ENCODE assay signal across 23 mouse cellular contexts in the genomic region with DNA sequence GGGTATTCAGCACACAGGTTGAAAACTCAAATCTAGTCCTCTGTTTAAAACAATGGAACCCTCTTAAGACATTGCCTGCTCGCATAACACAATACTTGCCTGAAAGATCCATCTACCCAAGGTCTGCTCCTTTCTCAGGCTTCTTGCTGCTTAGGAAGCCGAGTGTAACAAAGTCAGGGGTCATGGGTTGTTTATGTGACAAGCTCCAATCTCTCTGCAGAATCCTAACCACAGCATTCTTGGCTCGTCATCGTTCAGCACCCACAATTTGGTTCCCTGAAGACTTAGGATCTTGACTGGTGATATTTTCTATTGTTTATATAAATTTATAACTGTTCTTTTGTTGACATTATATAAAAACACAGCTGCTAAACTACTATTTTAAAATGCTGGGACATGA. TPM values are rescaled to one million over a fixed set of nuclear protein-coding genes. Genes with fewer than 3 reads are reported as not detected.
DNase-seq lines count a peak whose midpoint lies in the region; ATAC-seq and TF ChIP-seq lines count a peak whose summit lies in the region.
"Had no signal": no experiment of that assay in that cellular context is flagged by ENCODE, and none has a peak within 500 bp of the region (broad histone marks: within the 10 kb centered on the region; RNA-seq: fewer than 3 reads in every experiment).

No protein-coding gene starts in this region.

- H3K9ac ChIP-seq in kidney, embryonic 15.5 days: no peak overlapping the region
- H3K9ac ChIP-seq in stomach, embryonic 15.5 days: no peak overlapping the region
- no peak overlapping the region for H3K9ac ChIP-seq in stomach, postnatal 0 days (ENCODE audit: low read length)
- H3K9ac ChIP-seq: embryonic facial prominence, embryonic 13.5 days; hindbrain, embryonic 13.5 days; liver, embryonic 12.5 days had no signal

- ATAC-seq in kidney, embryonic 15.5 days (replicated peaks; ENCODE audit: low FRiP score): no peak
- 0 out of 2 replicates have a peak, but pooled peaks have one; percentile 8 for ATAC-seq in stomach, embryonic 15.5 days (ENCODE audit: insufficient read depth, low FRiP score, low read depth)
- no peak for ATAC-seq in stomach, postnatal 0 days (ENCODE audit: low FRiP score, low TSS enrichment)
- ATAC-seq: CD4-positive, CD25-positive, alpha-beta regulatory T cell, adult 4 months; liver, embryonic 12.5 days had no signal

- H3K36me3 ChIP-seq in kidney, embryonic 15.5 days: no peaks in the 10 kb centered on the region
- no peaks in the 10 kb centered on the region for H3K36me3 ChIP-seq in stomach, embryonic 15.5 days
- H3K36me3 ChIP-seq in stomach, postnatal 0 days (ENCODE audit: control insufficient read depth, insufficient read depth, low read length): no peaks in the 10 kb centered on the region
- H3K36me3 ChIP-seq: embryonic facial prominence, embryonic 13.5 days; G1E; heart, embryonic 10.5 days; hindbrain, embryonic 13.5 days; liver, embryonic 12.5 days had no signal

- 52% methylated on average over 4 of the region's 4 CpGs for WGBS in kidney, embryonic 15.5 days
- WGBS in stomach, embryonic 15.5 days: 35% methylated on average over 4 of the region's 4 CpGs
- 44% methylated on average over 4 of the region's 4 CpGs for WGBS in stomach, postnatal 0 days

- no peak for TF ChIP-seq EP300 in stomach, postnatal 0 days (optimal IDR thresholded peaks at IDR 0.05)

- no peaks in the 10 kb centered on the region for H3K9me3 ChIP-seq in kidney, embryonic 15.5 days (replicated peaks)
- H3K9me3 ChIP-seq in stomach, embryonic 15.5 days: no peaks in the 10 kb centered on the region
- no peaks in the 10 kb centered on the region for H3K9me3 ChIP-seq in stomach, postnatal 0 days (ENCODE audit: control insufficient read depth, low read length)
- H3K9me3 ChIP-seq: embryonic facial prominence, embryonic 13.5 days; G1E; heart, embryonic 10.5 days; hindbrain, embryonic 13.5 days; liver, embryonic 12.5 days had no signal

- H3K27ac ChIP-seq in kidney, embryonic 15.5 days: no peak overlapping the region
- H3K27ac ChIP-seq in stomach, embryonic 15.5 days: 0 out of 2 replicates have a peak overlapping the region, but pooled peaks have one; percentile 35
- H3K27ac ChIP-seq in stomach, postnatal 0 days (replicated peaks): no peak overlapping the region
- H3K27ac ChIP-seq: embryonic facial prominence, embryonic 13.5 days; heart, embryonic 10.5 days; hindbrain, embryonic 13.5 days; layer of hippocampus, adult 2 months; liver, embryonic 12.5 days; macrophage had no signal

- no peak for TF ChIP-seq CTCF in stomach, postnatal 0 days (IDR thresholded peaks at IDR 0.05; ENCODE audit: low read depth)

- peak; percentile 45 for DNase-seq in kidney, postnatal 10 days
- DNase-seq in stomach, postnatal 0 days (ENCODE audit: low spot score): no peak
- DNase-seq in fibroblast of lung, adult 2 months (ENCODE audit: low read depth): peak; percentile 17
- no peak for DNase-seq in embryo, embryonic 10 days (ENCODE audit: low spot score)
- no peak for DNase-seq in spleen, postnatal 36 days (ENCODE audit: low spot score in 2 of 2)
- DNase-seq in thymus, postnatal 14 days: no peak
- DNase-seq: adrenal gland, postnatal 25 days; cerebellum, adult 18-20 months; gastrocnemius, postnatal 25 days; heart, postnatal 10 days; left cerebral cortex, postnatal 4 days; midbrain, embryonic 14.5 days; thymus, postnatal 25 days had no signal

- H3K4me2 ChIP-seq in kidney, embryonic 15.5 days: no peak overlapping the region
- H3K4me2 ChIP-seq in stomach, embryonic 15.5 days: no peak overlapping the region
- no peak overlapping the region for H3K4me2 ChIP-seq in stomach, postnatal 0 days (replicated peaks; ENCODE audit: low read depth)
- H3K4me2 ChIP-seq: embryonic facial prominence, embryonic 13.5 days; hindbrain, embryonic 13.5 days; liver, embryonic 12.5 days had no signal

- H3K27me3 ChIP-seq in kidney, embryonic 15.5 days: no peaks in the 10 kb centered on the region
- H3K27me3 ChIP-seq in stomach, embryonic 15.5 days (replicated peaks): no peaks in the 10 kb centered on the region
- no peaks in the 10 kb centered on the region for H3K27me3 ChIP-seq in stomach, postnatal 0 days (ENCODE audit: control insufficient read depth, insufficient read depth, low read length)
- H3K27me3 ChIP-seq: embryonic facial prominence, embryonic 13.5 days; hindbrain, embryonic 13.5 days; liver, embryonic 12.5 days had no signal

- H3K4me3 ChIP-seq in kidney, embryonic 15.5 days (replicated peaks): no peak overlapping the region
- H3K4me3 ChIP-seq in stomach, embryonic 15.5 days (replicated peaks): no peak overlapping the region
- H3K4me3 ChIP-seq in stomach, postnatal 0 days (ENCODE audit: low read depth, low read length): no peak overlapping the region
- H3K4me3 ChIP-seq: embryonic facial prominence, embryonic 13.5 days; heart, embryonic 10.5 days; hindbrain, embryonic 13.5 days; layer of hippocampus, adult 2 months; liver, embryonic 12.5 days had no signal

- H3K4me1 ChIP-seq in kidney, embryonic 15.5 days: peaks cover 11% of the 10 kb centered on the region
- peaks cover 14% of the 10 kb centered on the region for H3K4me1 ChIP-seq in stomach, embryonic 15.5 days
- no peaks in the 10 kb centered on the region for H3K4me1 ChIP-seq in stomach, postnatal 0 days (replicated peaks; ENCODE audit: control insufficient read depth, insufficient read depth)
- H3K4me1 ChIP-seq: hindbrain, embryonic 13.5 days had no signal

RNA-seq across cellular contexts. Expression of gene Plac8, which starts 32.0 kb away (rescaled TPM):
- polyA plus RNA-seq in kidney, embryonic 15.5 days (2015; fragmentation: Nextera tagmentation; extraction: Ambion mirVana): 89.5 and 101 TPM in 2 replicates
- polyA plus RNA-seq in stomach, embryonic 15.5 days (2015; fragmentation: Nextera tagmentation; extraction: Ambion mirVana): 209 and 223 TPM in 2 replicates
- polyA plus RNA-seq in stomach, postnatal 0 days (2015; fragmentation: Nextera tagmentation; extraction: Ambion mirVana): 379 and 398 TPM in 2 replicates

Comparison
In these comparisons a context has a peak if more than half of its experiments do, and no peak if none do; other contexts are left out.
1. DNase-seq: peak in kidney, postnatal 10 days (single experiment) and fibroblast of lung, adult 2 months (single experiment); none in stomach, postnatal 0 days (single experiment), embryo, embryonic 10 days (single experiment), spleen, postnatal 36 days (0 of 2) and thymus, postnatal 14 days (single experiment).